Mouse (Mus musculus) liver, adult 2 months (tissue): ENCODE measurements at regions not wholly inside any gene's neighbourhood (a gene's known extent, or its start where the extent isn't known, plus 50 kb on each side); places are given as distances from the start of the nearest gene placed in this dataset.
A peak's percentile ranks its signal among the peaks of the same experiment; 100 is the strongest.

Source experiments
- DNase-seq: peaks from one replicate; pipeline ENCODE4 v3.0.0-alpha.2; 2011; ENCODE audit warnings: low read depth, low spot score; ENCODE audit errors: extremely low read depth
- H3K27ac ChIP-seq: fragments of 200-500 bp; replicated peaks from 2 replicates; pipeline ENCODE4 v1.5.1; 2012; ENCODE audit warnings: low read depth, mild to moderate bottlenecking, control low read depth, inconsistent platforms, low read length; ENCODE audit not compliant: insufficient read depth
- H3K27me3 ChIP-seq: fragments of 200-500 bp; 2 replicates; pipeline ENCODE4 v1.6.1; 2012; ENCODE audit warnings: mild to moderate bottlenecking, moderate library complexity, low read length, inconsistent platforms; ENCODE audit not compliant: control insufficient read depth, insufficient read depth
- H3K36me3 ChIP-seq: fragments of 200-500 bp; 2 replicates; pipeline ENCODE4 v1.6.1; 2012; ENCODE audit warnings: low read length, inconsistent platforms; ENCODE audit not compliant: control insufficient read depth, insufficient read depth
- H3K4me1 ChIP-seq: fragments of 200-500 bp; 2 replicates; pipeline ENCODE4 v1.6.1; 2011; ENCODE audit warnings: low read length; ENCODE audit not compliant: control insufficient read depth, insufficient read depth
- H3K4me3 ChIP-seq: fragments of 200-500 bp; 2 replicates; pipeline ENCODE4 v1.5.1; 2011; ENCODE audit warnings: low read depth, mild to moderate bottlenecking, control low read depth, low read length, moderate library complexity; ENCODE audit not compliant: insufficient read depth
- H3K79me2 ChIP-seq: fragments of 200-500 bp; 2 replicates; pipeline ENCODE4 v1.6.1; 2012; ENCODE audit warnings: inconsistent platforms, mild to moderate bottlenecking, low read length, moderate library complexity; ENCODE audit not compliant: control insufficient read depth, insufficient read depth
- H3K9ac ChIP-seq: fragments of 200-500 bp; 2 replicates; pipeline ENCODE4 v1.6.1; 2012; ENCODE audit warnings: low read depth, mild to moderate bottlenecking, control low read depth, inconsistent platforms, low read length
- CTCF ChIP-seq: fragments of 200-500 bp; IDR thresholded peaks from 2 replicates; pipeline ENCODE4 v1.5.1; 2011; ENCODE audit warnings: low read depth, low read length, control low read depth
- POLR2A ChIP-seq: fragments of 200-500 bp; IDR thresholded peaks from 2 replicates; pipeline ENCODE4 v1.6.1; 2011; ENCODE audit warnings: low read length, control low read depth; ENCODE audit not compliant: insufficient read depth; ENCODE audit errors: extremely low read depth
- WGBS: fragments of 180-500 bp; shearing (Covaris S2); methylation state at CpG from one replicate; pipeline ENCODE4 v1.1.7; 2018; 5-methylcytosine and 5-hydroxymethylcytosine counted together

GRCm38 (mm10) chr16:65664787-65665186, 102.3 kb upstream of the Chmp2b start:
- H3K27ac ChIP-seq = peak overlapping the region; percentile 48
- peak overlapping the region; percentile 14; the same call in 1 of the 2 replicates for H3K9ac ChIP-seq
- no peaks in the 10 kb centered on the region for H3K36me3 ChIP-seq
- no peaks in the 10 kb centered on the region for H3K79me2 ChIP-seq
- H3K4me1 ChIP-seq = no peaks in the 10 kb centered on the region; the same call in 1 of the 2 replicates
- peak; percentile 96 for DNase-seq
- 10% methylated on average over 3 of the region's 3 CpGs for WGBS
- TF ChIP-seq POLR2A (no peak), CTCF (peak; percentile 96)
- H3K4me3 ChIP-seq = peak overlapping the region; percentile 43
- no peaks in the 10 kb centered on the region for H3K27me3 ChIP-seq

DNA sequence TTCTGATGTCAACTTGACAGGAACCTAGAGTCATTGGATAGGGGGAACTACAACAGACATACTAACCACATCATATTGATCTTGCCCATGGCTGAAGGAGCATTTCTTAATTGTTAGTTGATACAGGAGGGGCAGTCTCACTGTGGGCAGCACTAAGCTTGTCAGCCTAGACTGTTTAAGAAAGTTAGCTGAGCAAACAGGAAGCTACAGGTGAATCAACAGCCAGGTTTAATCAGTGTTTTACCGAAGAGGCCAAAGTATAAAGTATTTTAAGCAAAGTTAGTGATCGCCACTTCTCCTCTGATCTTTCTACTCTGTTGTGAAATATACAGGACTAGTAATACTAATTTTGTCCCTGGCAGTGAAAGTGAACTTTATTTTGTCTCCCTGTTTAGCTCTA, 109.6 kb upstream of the Chmp2b start:
- TF ChIP-seq POLR2A (no peak), CTCF (no peak)
- peak overlapping the region; percentile 65; the same call in 1 of the 2 replicates for H3K27ac ChIP-seq
- 19% methylated on average over 2 of the region's 2 CpGs for WGBS
- H3K9ac ChIP-seq = no peak overlapping the region
- DNase-seq = peak; percentile 93
- no peak overlapping the region for H3K4me3 ChIP-seq
- no peaks in the 10 kb centered on the region for H3K79me2 ChIP-seq
- peaks cover 7% of the 10 kb centered on the region; the same call in 1 of the 2 replicates for H3K4me1 ChIP-seq
- H3K36me3 ChIP-seq = no peaks in the 10 kb centered on the region
- no peaks in the 10 kb centered on the region for H3K27me3 ChIP-seq

- no peak overlapping the region for H3K4me3 ChIP-seq
- WGBS = 86% methylated on average over 7 of the region's 7 CpGs
- H3K9ac ChIP-seq = no peak overlapping the region
- H3K4me1 ChIP-seq = no peaks in the 10 kb centered on the region
- H3K36me3 ChIP-seq = no peaks in the 10 kb centered on the region
- no peak overlapping the region for H3K27ac ChIP-seq
- no peaks in the 10 kb centered on the region for H3K27me3 ChIP-seq
- no peak for DNase-seq
- TF ChIP-seq POLR2A = no peak
- TF ChIP-seq CTCF = no peak
- H3K79me2 ChIP-seq = no peaks in the 10 kb centered on the region
These were observed 120.6 kb upstream of the Chmp2b start for GRCm38 (mm10) chr16:65683089-65683488.

GRCm38 (mm10) chr16:65683703-65684320, 121.3 kb upstream of the Chmp2b start:
- Histone ChIP-seq H3K36me3 (no peaks in the 10 kb centered on the region), H3K27ac (no peak overlapping the region), H3K4me3 (no peak overlapping the region), H3K27me3 (no peaks in the 10 kb centered on the region), H3K79me2 (no peaks in the 10 kb centered on the region), H3K9ac (no peak overlapping the region), H3K4me1 (no peaks in the 10 kb centered on the region)
- no peak for TF ChIP-seq POLR2A
- TF ChIP-seq CTCF = no peak
- no peak for DNase-seq

DNA sequence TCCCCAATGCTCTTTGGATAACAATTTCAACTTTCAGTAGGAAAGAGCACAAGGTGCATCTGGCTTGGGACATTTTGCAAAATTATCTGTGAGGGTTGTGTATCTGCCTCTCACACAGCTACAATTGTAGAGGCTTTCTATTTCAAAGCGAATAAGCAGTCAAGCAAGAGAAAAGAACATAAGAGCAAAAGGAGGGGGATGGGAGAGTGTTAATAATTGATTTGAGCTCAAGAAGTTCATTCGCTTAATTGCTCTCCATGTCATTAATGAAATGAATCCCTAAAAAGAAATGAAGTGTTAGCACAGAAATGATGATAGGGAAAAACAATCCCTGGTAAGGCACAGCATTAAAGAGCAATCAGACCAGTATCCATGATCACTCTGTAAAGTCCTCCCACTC, 121.4 kb upstream of the Vgll3 start:
- Histone ChIP-seq H3K9ac (no peak overlapping the region), H3K79me2 (no peaks in the 10 kb centered on the region), H3K27me3 (no peaks in the 10 kb centered on the region), H3K4me3 (no peak overlapping the region), H3K4me1 (no peaks in the 10 kb centered on the region), H3K36me3 (no peaks in the 10 kb centered on the region), H3K27ac (no peak overlapping the region)
- TF ChIP-seq POLR2A (no peak), CTCF (no peak)
- WGBS = 66% methylated on average over 2 of the region's 2 CpGs
- DNase-seq = no peak

GRCm38 (mm10) chr16:65715631-65716030, 99.4 kb upstream of the Vgll3 start:
- H3K4me3 ChIP-seq = no peak overlapping the region
- DNase-seq = peak; percentile 15
- TF ChIP-seq POLR2A = no peak
- TF ChIP-seq CTCF = peak; percentile 49
- H3K27ac ChIP-seq = no peak overlapping the region
- H3K9ac ChIP-seq = no peak overlapping the region
- H3K36me3 ChIP-seq = no peaks in the 10 kb centered on the region
- H3K79me2 ChIP-seq = no peaks in the 10 kb centered on the region
- no peaks in the 10 kb centered on the region for H3K27me3 ChIP-seq
- no peaks in the 10 kb centered on the region for H3K4me1 ChIP-seq
